Mouse (Mus musculus): ENCODE data around the gene Prkch.

- TF ChIP-seq CTCF (IDR thresholded peaks at IDR 0.05; ENCODE audit: control insufficient read depth, insufficient read depth, insufficient replicate concordance, low read depth, low read length) (no peak), POLR2A (IDR thresholded peaks at IDR 0.05; ENCODE audit: control insufficient read depth, low read depth, low read length) (no peak)
Observed at GRCm38 (mm10) chr12:73742577-73742976, 158.0 kb downstream of the Prkch start.
